Mouse (Mus musculus) lung, postnatal 0 days (tissue): ENCODE data around the gene Atp2a2. TPM values are rescaled to one million over a fixed set of nuclear protein-coding genes. Genes with fewer than 3 reads are reported as not detected.

Experiments used
- ATAC-seq: fragments of 200-750 bp; cut with Nextera tagmentation; 2 replicates; pipeline ENCODE4 v1.8.0; 2017; ENCODE audit warnings: moderate library complexity
- DNase-seq: peaks from one replicate; pipeline ENCODE4 v3.0.0-alpha.2; 2016; ENCODE audit warnings: low spot score
- H3K27ac ChIP-seq: fragments of 300-500 bp; sonication (generic); 2 replicates; pipeline ENCODE4 v1.5.1; 2014; ENCODE audit warnings: antibody characterized with exemption, mild to moderate bottlenecking, low read length, mixed read lengths
- H3K27me3 ChIP-seq: fragments of 300-500 bp; sonication (generic); replicated peaks from 2 replicates; pipeline ENCODE4 v1.6.1; 2014; ENCODE audit warnings: low read length, mixed read lengths; ENCODE audit not compliant: insufficient read depth
- H3K36me3 ChIP-seq: fragments of 300-500 bp; sonication (generic); 2 replicates; pipeline ENCODE4 v1.6.1; 2014; ENCODE audit warnings: low read length, mixed read lengths; ENCODE audit not compliant: insufficient read depth
- H3K4me1 ChIP-seq: fragments of 300-500 bp; sonication (generic); 2 replicates; pipeline ENCODE4 v1.6.1; 2014; ENCODE audit warnings: antibody characterized with exemption, low read depth, low read length, mixed read lengths; ENCODE audit not compliant: insufficient read depth
- H3K4me2 ChIP-seq: fragments of 300-500 bp; sonication (generic); replicated peaks from 2 replicates; pipeline ENCODE4 v1.6.1; 2014; ENCODE audit warnings: low read depth, mild to moderate bottlenecking, low read length, moderate library complexity, mixed read lengths
- H3K4me3 ChIP-seq: fragments of 300-500 bp; sonication (generic); 2 replicates; pipeline ENCODE4 v1.5.1; 2014; ENCODE audit warnings: low read depth, low read length
- H3K9ac ChIP-seq: fragments of 300-500 bp; sonication (generic); replicated peaks from 2 replicates; pipeline ENCODE4 v1.6.1; 2014; ENCODE audit warnings: low read depth, mild to moderate bottlenecking
- H3K9me3 ChIP-seq: fragments of 300-500 bp; sonication (generic); 2 replicates; pipeline ENCODE4 v1.6.1; 2016; ENCODE audit warnings: low read length, mixed read lengths
- CTCF ChIP-seq: IDR thresholded peaks from 2 replicates; pipeline ENCODE4 v1.5.1; 2016; ENCODE audit warnings: antibody characterized with exemption, mild to moderate bottlenecking
- EP300 ChIP-seq: IDR thresholded peaks from 2 replicates; pipeline ENCODE4 v1.6.1; 2016; ENCODE audit warnings: antibody characterized with exemption, mild to moderate bottlenecking, control low read depth
- WGBS: fragments of 180-500 bp; shearing (Covaris S2); extraction: QIAGEN DNeasy Blood & Tissue Kit; methylation state at CpG from one replicate; pipeline ENCODE4 v1.1.7; 2014; 5-methylcytosine and 5-hydroxymethylcytosine counted together
- polyA plus RNA-seq: library from polyadenylated mRNA; unstranded; fragments of >200 nt; fragmentation: Nextera tagmentation; extraction: Ambion mirVana; gene quantifications from 2 replicates; pipeline ENCODE4 v1.2.1, GENCODE M21; 2015

Gene Atp2a2
- polyA plus RNA-seq, 1 experiment from 2014 or later, result 27.4 TPM

DNA sequence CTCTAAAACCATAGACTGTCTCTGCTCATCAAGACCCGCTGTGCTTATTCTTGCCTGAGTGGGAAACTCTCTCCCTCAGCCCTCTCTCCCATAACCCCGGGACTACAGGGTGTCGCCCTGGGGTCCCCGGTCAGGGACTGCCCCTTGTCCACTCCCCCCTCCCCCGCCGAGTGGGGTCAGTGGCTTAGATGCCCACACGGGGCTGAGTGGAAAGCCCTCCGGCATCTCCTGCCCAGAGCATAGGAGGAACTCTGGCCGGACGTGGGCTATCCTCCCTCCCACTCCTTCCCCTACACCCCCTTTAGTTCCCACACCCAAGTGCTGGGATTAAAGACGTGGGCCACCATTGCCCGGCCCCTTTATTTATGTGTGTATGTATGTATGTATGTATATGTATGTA, 86.6 kb downstream of the Atp2a2 start:
- H3K27ac ChIP-seq, result no peak overlapping the region
- no peaks in the 10 kb centered on the region for H3K9me3 ChIP-seq
- no peaks in the 10 kb centered on the region for H3K27me3 ChIP-seq
- H3K4me1 ChIP-seq, result no peaks in the 10 kb centered on the region
- no peaks in the 10 kb centered on the region for H3K36me3 ChIP-seq
- WGBS, result 85% methylated on average over 12 of the region's 12 CpGs
- no peak for TF ChIP-seq EP300
- no peak for TF ChIP-seq CTCF
- no peak overlapping the region for H3K9ac ChIP-seq
- no peak for DNase-seq
- no peak overlapping the region for H3K4me3 ChIP-seq
- H3K4me2 ChIP-seq, result no peak overlapping the region
- ATAC-seq, result no peak

GRCm38 (mm10) chr5:122414351-122414750, 87.7 kb downstream of the Atp2a2 start:
- DNase-seq, result no peak

DNA sequence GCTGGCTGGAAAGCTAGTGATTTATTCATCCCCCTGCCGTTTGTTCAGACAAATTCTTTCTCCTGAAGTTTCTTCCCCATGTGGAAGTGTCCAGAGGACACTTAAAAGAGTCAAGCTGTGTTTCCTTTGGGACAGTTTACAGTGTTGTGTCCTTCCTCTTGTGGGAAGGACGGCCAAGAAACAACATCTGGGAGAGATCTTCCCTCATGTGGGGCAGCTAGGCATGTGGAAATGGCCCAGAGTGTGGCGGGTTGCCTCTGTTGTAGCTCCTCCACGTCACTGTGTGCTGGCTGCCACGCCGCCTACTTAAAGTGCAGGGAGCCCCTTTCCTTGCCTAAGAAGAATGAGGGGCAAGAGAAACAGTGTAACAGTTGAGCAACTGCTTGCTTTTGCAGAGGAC, 89.2 kb downstream of the Atp2a2 start:
- Histone ChIP-seq H3K4me1 (no peaks in the 10 kb centered on the region), H3K4me3 (no peak overlapping the region), H3K9me3 (no peaks in the 10 kb centered on the region), H3K4me2 (no peak overlapping the region), H3K27me3 (no peaks in the 10 kb centered on the region), H3K36me3 (no peaks in the 10 kb centered on the region), H3K27ac (no peak overlapping the region), H3K9ac (no peak overlapping the region)
- peak; percentile 88 for DNase-seq
- TF ChIP-seq EP300 (no peak; the same call in 1 of the 2 replicates), CTCF (no peak)
- 27% methylated on average over 6 of the region's 6 CpGs for WGBS
- peak; percentile 92 for ATAC-seq

More at GRCm38 (mm10) chr5:122414351-122414750, 87.7 kb downstream of the Atp2a2 start:
- TF ChIP-seq EP300 (no peak), CTCF (no peak)
- Histone ChIP-seq H3K4me1 (no peaks in the 10 kb centered on the region), H3K27me3 (no peaks in the 10 kb centered on the region), H3K4me3 (no peak overlapping the region), H3K9me3 (no peaks in the 10 kb centered on the region), H3K9ac (no peak overlapping the region), H3K36me3 (no peaks in the 10 kb centered on the region), H3K27ac (no peak overlapping the region), H3K4me2 (no peak overlapping the region)
- WGBS, result 84% methylated on average over 5 of the region's 5 CpGs
- no peak for ATAC-seq

DNA sequence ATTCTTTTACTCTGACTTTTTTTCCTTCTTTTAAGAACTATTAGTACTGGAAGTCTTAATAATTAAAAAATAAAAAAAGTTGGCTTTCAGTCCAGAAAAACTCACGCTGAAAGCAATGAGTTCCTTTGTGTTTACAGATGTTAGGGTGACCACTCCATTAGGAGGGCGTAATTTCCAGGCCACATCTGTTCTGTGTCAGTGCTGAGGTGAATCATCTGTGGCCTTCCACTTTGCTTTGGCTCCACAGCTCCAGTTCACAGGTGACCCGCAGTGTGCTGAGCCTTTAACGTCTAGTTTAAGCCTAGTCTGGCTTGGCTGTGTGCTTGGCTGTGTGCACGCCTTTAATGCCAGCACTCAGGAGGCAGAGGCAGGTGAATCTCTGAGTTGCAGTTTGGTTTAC, 90.1 kb downstream of the Atp2a2 start:
- Histone ChIP-seq H3K27me3 (no peaks in the 10 kb centered on the region), H3K9ac (no peak overlapping the region), H3K27ac (no peak overlapping the region), H3K4me1 (no peaks in the 10 kb centered on the region), H3K36me3 (0 out of 2 replicates have a peak, but pooled peaks cover under 1% of the 10 kb centered on the region), H3K9me3 (no peaks in the 10 kb centered on the region), H3K4me3 (no peak overlapping the region), H3K4me2 (no peak overlapping the region)
- DNase-seq (peak; percentile 23), ATAC-seq (no peak)
- TF ChIP-seq EP300 (no peak), CTCF (no peak)
- whole genome bisulfite sequencing, result 65% methylated on average over 5 of the region's 5 CpGs

GRCm38 (mm10) chr5:122409692-122410645, 92.1 kb downstream of the Atp2a2 start:
- H3K36me3 ChIP-seq, result peaks cover 20% of the 10 kb centered on the region; the same call in 1 of the 2 replicates
- no peak overlapping the region for H3K27ac ChIP-seq
- no peaks in the 10 kb centered on the region for H3K27me3 ChIP-seq
- H3K9me3 ChIP-seq, result no peaks in the 10 kb centered on the region
- ATAC-seq (no peak), DNase-seq (no peak)
- no peak for TF ChIP-seq EP300
- TF ChIP-seq CTCF, result peak; percentile 40
- 83% methylated on average over 19 of the region's 19 CpGs for WGBS
- no peak overlapping the region for H3K4me2 ChIP-seq
- H3K4me1 ChIP-seq, result no peaks in the 10 kb centered on the region
- H3K4me3 ChIP-seq, result no peak overlapping the region
- no peak overlapping the region for H3K9ac ChIP-seq

GRCm38 (mm10) chr5:122405537-122405936, 96.5 kb downstream of the Atp2a2 start:
- 92% methylated on average over 10 of the region's 10 CpGs for WGBS
- H3K36me3 ChIP-seq, result peaks cover 42% of the 10 kb centered on the region

More at GRCm38 (mm10) chr5:122405537-122405936, 96.5 kb downstream of the Atp2a2 start:
- TF ChIP-seq CTCF (no peak), EP300 (no peak)
- H3K9ac ChIP-seq, result no peak overlapping the region
- H3K27me3 ChIP-seq, result no peaks in the 10 kb centered on the region
- H3K27ac ChIP-seq, result no peak overlapping the region
- no peaks in the 10 kb centered on the region for H3K4me1 ChIP-seq
- DNase-seq, result no peak
- no peak overlapping the region for H3K4me2 ChIP-seq
- H3K9me3 ChIP-seq, result no peaks in the 10 kb centered on the region
- H3K4me3 ChIP-seq, result no peak overlapping the region
- no peak for ATAC-seq

Other genes with a start within 250 kb of the Atp2a2 start
- 4.5 and 5.1 TPM in 2 replicates for gene Tctn1, start 237.8 kb downstream of the Atp2a2 start, polyA plus RNA-seq
- gene Pptc7, start 217.9 kb downstream of the Atp2a2 start, polyA plus RNA-seq, result 12.2 and 12.7 TPM in 2 replicates
- gene Rad9b, start 148.0 kb downstream of the Atp2a2 start, polyA plus RNA-seq, result 6.4 and 6.9 TPM in 2 replicates
- gene Vps29, start 147.9 kb downstream of the Atp2a2 start, polyA plus RNA-seq, result 189 and 193 TPM in 2 replicates
- gene Gpn3, start 130.3 kb downstream of the Atp2a2 start, polyA plus RNA-seq, result 61.2 and 69.2 TPM in 2 replicates
- 41.0 and 42.1 TPM in 2 replicates for gene Fam216a, start 129.9 kb downstream of the Atp2a2 start, polyA plus RNA-seq
- gene Arpc3, start 110.3 kb downstream of the Atp2a2 start, polyA plus RNA-seq, result 169 and 177 TPM in 2 replicates
- 25.2 and 26.5 TPM in 2 replicates for gene Anapc7, start 80.5 kb downstream of the Atp2a2 start, polyA plus RNA-seq
- 29.5 and 38.5 TPM in 2 replicates for gene Ift81, start 112.3 kb upstream of the Atp2a2 start, polyA plus RNA-seq
- 6.7 and 7.0 TPM in 2 replicates for gene P2rx7, start 141.7 kb upstream of the Atp2a2 start, polyA plus RNA-seq
- gene P2rx4, start 205.3 kb upstream of the Atp2a2 start, polyA plus RNA-seq, result 57.8 and 61.1 TPM in 2 replicates